Mouse (Mus musculus) kidney, postnatal 14 days (tissue): ENCODE data around the gene Ski.

Experiments used
- DNase-seq: peaks from one replicate; pipeline ENCODE4 v3.0.0; 2022; ENCODE audit warnings: mixed read lengths

The Ski gene

DNA sequence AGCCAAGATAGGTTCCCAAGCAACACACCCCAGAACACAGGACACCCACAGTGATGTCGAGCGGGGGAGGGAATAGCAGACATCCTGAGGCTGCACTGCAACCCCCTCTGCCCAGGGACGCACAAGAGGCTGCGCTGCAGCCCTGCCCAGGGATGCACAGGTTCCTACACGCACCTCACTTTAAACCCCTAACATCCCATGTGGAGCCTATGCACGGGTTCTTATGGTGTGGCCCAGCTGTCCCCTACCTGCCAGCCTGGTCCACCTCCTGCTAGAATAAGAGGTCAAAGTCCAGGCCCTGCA, 8.7 kb downstream of the Ski start:
- no peak for DNase-seq

GRCm38 (mm10) chr4:155213052-155213751, 9.2 kb downstream of the Ski start:
- DNase-seq: no peak

DNA sequence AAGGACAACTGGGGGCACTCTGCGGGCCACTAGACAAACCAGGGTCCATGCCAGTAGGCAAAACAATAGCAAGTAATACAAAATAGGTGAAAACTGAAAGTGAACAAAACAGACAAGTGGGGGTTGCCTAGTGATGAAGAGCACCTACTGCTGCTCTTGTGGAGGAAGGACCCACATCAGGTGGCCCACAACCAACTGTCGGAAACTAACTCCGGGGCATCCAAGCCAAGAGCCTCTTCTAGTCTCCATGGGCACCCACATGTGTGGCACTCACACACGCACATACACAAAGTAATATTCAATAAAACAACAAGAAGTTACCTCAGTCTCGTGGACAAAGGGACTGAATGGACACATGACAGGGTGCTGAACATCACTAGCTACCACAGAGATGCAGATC, 12.9 kb downstream of the Ski start:
- DNase-seq: no peak

GRCm38 (mm10) chr4:155209079-155209478, 13.3 kb downstream of the Ski start:
- DNase-seq: no peak

- DNase-seq: no peak
These were observed 13.8 kb downstream of the Ski start for GRCm38 (mm10) chr4:155208613-155209012.

DNA sequence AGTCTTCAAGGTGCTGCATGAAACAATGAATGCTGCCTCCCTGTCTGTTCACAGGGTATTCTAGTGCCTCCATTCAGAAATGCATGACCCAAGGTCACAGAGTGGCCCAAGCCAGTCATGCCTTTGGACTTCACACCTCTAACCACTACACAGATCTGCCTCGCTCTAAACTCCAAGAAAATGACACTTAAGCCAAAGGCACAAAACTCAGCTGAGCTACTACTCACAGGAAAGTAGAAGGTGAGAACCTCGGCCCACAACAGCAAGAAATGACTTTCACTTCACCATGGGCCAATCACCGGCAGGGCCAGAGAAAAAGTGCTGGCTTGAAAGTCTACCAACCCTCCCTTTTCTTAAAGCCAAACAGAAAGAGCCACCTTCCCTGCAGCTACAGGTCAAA, 14.6 kb downstream of the Ski start:
- no peak for DNase-seq

DNA sequence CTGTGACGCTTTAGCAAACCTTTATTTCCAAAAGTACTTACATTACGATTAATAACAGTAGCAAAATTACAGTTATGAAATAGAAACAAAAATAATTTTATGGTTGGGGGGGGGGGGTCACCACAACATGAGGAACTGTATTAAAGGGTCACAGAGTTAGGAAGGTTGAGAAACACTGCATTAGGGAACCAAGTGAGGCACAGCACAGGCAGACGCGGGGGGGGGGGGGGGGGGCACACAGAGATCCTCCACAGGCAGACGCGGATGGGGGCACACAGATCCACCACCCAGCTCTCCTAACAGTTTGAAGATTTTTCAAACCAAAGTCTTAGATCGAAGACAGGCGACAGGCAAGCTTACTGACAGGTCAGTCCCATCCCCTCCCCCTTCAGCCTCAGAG, 15.9 kb downstream of the Ski start:
- DNase-seq: no peak

GRCm38 (mm10) chr4:155205919-155206318, 16.5 kb downstream of the Ski start:
- DNase-seq: peak; percentile 90

DNA sequence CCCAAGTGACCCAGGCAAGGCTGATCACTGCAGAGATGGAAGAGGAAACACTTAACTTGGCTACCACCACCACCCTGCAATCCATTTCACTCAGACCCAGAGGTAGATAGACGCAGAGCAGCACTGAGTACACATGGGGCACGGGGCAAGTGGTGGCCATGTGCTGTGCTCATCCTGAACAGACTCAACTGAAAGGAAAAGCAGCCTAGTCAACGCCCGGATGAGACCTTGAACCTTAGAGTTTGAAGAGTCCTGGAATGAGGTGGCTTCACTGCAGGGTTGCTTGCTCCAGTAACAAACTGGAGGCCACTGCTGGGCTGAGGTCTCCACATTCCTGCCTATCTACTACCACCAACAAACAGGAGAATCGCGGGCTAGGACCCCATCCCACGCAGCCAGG, 20.6 kb downstream of the Ski start:
- no peak for DNase-seq

- DNase-seq: no peak
These were observed 21.5 kb downstream of the Ski start for GRCm38 (mm10) chr4:155200861-155201390.

DNA sequence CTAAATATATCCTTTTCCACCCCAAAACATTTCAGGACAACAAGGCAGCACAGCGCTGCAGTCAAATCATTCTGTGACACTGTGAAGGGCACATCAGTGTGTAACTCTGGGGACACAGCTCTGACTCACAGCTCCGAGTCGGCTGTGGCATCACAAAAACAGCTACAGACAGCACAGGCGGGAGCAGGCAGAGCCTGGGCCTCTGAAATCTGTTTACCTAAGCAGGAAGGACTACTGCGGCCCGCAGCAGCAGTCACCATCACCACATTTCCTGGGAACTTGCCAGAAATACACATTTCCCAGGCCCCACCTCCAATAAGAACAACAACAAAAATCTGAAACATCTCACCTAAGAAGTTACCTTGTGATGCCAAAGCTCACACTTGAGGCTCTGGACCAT, 24.7 kb downstream of the Ski start:
- DNase-seq: no peak

- no peak for DNase-seq
These were observed 27.2 kb downstream of the Ski start for GRCm38 (mm10) chr4:155195204-155195603.

DNA sequence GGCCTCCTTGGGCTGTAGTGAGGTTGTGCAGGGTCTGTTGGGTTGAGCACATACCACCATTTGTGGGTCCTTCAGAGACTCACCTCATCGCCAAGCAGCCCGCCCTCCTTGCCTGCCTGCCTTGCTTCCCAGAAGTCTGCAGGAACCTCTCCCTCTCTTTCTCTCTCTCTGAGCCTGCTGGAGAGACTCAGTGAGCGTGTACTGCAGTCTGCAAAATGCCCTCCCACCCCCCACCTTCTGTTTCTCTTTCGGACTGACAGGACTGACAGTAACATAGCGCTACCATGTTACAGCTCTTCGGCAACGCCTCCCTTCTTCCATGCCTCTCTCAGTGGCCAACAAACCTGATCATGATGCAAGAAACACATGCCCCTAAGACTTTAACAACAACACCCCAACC, 32.1 kb downstream of the Ski start:
- no peak for DNase-seq

DNA sequence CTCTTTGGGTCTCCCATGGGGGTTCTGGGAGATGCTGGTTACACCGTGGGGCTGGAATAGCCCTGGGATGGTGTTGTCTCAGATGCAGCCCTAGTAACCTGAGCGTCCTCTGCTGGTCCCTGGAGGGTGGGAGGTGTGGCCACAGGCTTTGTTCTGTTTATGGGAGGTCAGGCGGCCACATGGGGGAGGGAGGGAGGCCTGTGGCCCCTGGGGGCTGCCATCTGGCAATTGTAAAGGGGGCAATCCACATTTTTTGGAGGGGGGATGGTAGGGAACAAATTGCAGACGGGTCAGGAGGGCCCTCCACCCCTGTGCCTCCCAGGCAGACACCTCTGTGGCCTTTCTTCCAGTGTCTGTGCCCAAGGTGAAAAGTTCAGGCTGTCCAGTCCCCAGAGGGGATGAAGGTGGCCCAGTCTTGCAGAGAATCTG, 32.7 kb downstream of the Ski start:
- DNase-seq: no peak

GRCm38 (mm10) chr4:155188803-155189202, 33.6 kb downstream of the Ski start:
- no peak for DNase-seq

- peak; percentile 67 for DNase-seq
These were observed 34.1 kb downstream of the Ski start for GRCm38 (mm10) chr4:155188341-155188740.

- DNase-seq: peak; percentile 53
These were observed 35.2 kb downstream of the Ski start for GRCm38 (mm10) chr4:155187192-155187674.

DNA sequence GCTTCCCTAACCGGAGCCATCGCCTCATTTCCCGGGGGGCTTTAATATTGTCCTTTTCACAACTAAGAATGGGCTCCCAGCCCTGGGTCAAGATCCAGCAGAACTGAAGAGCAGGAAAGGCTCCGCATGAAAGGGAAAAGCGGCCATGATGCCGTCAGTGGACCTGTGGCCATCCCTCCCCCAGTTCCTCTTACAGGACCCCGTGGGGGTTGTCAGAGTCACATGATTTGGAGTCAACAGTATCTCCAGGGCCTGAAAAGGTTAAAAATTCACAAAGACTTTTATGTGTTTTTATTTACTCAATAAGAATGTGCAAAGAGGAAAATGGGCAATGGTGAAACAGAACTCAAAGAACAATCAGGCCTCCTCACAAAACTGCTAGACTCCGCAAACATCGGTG, 36.5 kb downstream of the Ski start:
- no peak for DNase-seq

DNA sequence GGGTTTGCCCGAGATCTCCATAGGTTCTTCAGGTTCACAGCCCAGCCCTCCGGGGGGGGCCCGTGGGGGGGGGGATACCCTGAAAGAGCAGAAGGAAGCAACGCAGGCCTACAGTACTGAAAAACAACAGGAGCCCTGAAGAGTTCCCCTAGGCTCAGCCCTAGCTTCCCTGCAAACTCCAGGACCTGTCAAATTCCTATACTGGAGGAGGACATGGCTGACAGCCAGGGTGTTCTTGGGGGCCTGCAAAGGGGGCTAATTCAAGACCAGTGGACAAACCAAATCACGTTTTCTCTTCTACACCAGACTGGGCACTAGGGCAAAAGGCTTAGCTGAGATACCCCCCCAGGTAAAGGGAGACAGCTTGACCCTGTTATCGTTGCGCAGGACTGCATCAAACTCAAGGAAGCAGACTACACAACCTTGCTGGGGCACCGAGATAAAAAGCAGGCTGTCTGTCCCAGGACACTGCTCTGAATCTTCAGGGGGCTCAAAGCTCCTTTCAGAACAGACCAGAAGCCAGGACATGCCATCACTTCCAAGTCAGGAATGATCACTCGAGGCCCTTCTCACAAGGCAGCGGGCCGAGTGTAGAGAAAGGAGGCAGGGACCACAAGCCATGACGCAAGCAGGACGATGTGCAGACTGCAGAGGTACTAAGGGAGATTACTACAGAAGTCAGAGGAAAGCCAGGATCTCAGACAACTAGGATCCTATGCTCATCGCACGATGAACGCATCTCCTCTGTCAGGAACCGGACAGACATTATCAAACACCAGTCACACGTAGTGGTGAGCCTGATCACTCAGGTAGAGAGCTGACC, 37.9 kb downstream of the Ski start:
- no peak for DNase-seq

- no peak for DNase-seq
These were observed 39.2 kb downstream of the Ski start for GRCm38 (mm10) chr4:155183201-155183600.

GRCm38 (mm10) chr4:155178981-155179512, 43.3 kb downstream of the Ski start:
- DNase-seq: peak; percentile 61

- peak; percentile 81 for DNase-seq
These were observed 44.1 kb downstream of the Ski start for GRCm38 (mm10) chr4:155178274-155178673.

DNA sequence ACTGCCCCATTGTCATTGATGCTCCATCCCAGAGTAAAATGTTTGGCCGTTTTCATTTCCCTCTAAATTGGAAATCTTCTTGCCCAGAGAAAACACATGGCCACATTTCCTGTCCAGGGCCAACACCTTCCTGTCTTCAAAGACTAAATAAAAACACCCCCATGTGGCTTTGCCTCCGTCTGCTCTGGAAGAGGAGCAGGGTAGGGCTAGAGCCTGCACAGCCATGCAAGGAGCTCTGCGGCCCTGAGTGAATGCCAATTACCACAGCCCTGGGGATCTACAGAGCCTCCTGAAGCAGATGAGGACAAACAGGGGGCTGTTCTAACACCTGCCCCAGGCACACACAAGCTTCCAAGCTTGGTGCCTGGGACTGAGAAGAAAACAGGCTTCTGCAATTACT, 46.2 kb downstream of the Ski start:
- no peak for DNase-seq
